Mouse (Mus musculus) hindbrain, embryonic 10.5 days (tissue): ENCODE data around the gene Tmem91. TPM values are rescaled to one million over a fixed set of nuclear protein-coding genes. Genes with fewer than 3 reads are reported as not detected.

ENCODE experiments used
- DNase-seq: peaks from one replicate; pipeline ENCODE4 v3.0.0-alpha.2; 2017; ENCODE audit warnings: low spot score
- H3K27ac ChIP-seq: fragments of 300-500 bp; sonication (generic); 2 replicates; pipeline ENCODE4 v1.5.1; 2016; ENCODE audit warnings: mild to moderate bottlenecking, moderate library complexity
- H3K27me3 ChIP-seq: fragments of 300-500 bp; sonication (generic); 2 replicates; pipeline ENCODE4 v1.6.1; 2016; ENCODE audit warnings: mild to moderate bottlenecking; ENCODE audit not compliant: poor library complexity, insufficient read depth, severe bottlenecking
- H3K36me3 ChIP-seq: fragments of 300-500 bp; sonication (generic); 2 replicates; pipeline ENCODE4 v1.6.1; 2016; ENCODE audit warnings: mild to moderate bottlenecking, moderate library complexity
- H3K4me1 ChIP-seq: fragments of 300-500 bp; sonication (generic); replicated peaks from 2 replicates; pipeline ENCODE4 v1.6.1; 2016; ENCODE audit warnings: mild to moderate bottlenecking
- H3K4me3 ChIP-seq: fragments of 300-500 bp; sonication (generic); 2 replicates; pipeline ENCODE4 v1.5.1; 2016; ENCODE audit warnings: mild to moderate bottlenecking, moderate library complexity
- H3K9me3 ChIP-seq: fragments of 300-500 bp; sonication (generic); 2 replicates; pipeline ENCODE4 v1.6.1; 2016; ENCODE audit warnings: mild to moderate bottlenecking, moderate library complexity
- WGBS: fragments of 180-500 bp; shearing (Covaris S2); methylation state at CpG from one replicate; pipeline ENCODE4 v1.1.7; 2016; 5-methylcytosine and 5-hydroxymethylcytosine counted together
- polyA plus RNA-seq: library from polyadenylated mRNA; unstranded; fragments of >200 nt; fragmentation: Nextera tagmentation; extraction: Ambion mirVana; gene quantifications from 2 replicates; pipeline ENCODE4 v1.2.1, GENCODE M21; 2016

The Tmem91 gene
- polyA plus RNA-seq, 1 experiment from 2014 or later: 3.2 TPM

DNA sequence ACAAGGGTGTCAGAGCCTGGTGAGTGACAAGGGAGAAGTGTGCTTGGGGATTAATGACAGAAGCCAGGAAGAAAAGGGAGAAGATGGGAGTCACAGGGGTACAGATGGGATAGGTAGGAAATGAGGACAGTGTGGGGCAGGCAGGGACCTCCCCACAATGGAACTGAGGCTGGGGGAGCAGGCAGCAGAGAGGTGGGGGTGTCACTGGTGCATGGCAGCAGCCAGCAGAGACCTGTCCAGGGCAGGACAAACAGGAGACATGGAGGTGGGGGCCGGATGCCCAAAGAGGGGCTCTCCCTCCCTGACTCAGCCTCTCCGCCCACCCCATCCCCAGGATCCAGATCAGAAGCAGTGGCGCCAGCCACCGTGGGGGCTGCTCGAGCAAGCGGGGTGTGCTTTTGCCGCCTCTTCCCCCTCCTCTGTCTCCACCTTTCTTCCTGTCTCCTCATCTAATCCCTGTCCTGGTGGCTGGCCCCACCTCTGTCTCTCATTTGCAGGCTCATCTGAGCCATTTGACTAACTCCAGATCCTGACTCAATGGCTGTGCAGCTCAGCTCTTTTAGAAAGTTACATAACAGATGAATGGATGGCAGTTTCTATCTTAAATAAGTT is 35.7 kb upstream of the Tmem91 start:
- DNase-seq: no peak
- peak overlapping the region; percentile 18 for H3K4me3 ChIP-seq
- peak overlapping the region; percentile 79 for H3K27ac ChIP-seq
- peaks cover 50% of the 10 kb centered on the region for H3K4me1 ChIP-seq
- WGBS: 20% methylated on average over 7 of the region's 7 CpGs
- H3K9me3 ChIP-seq: 0 out of 2 replicates have a peak, but pooled peaks cover under 1% of the 10 kb centered on the region
- H3K36me3 ChIP-seq: peaks cover 42% of the 10 kb centered on the region
- H3K27me3 ChIP-seq: peaks cover 4% of the 10 kb centered on the region; the same call in 1 of the 2 replicates

DNA sequence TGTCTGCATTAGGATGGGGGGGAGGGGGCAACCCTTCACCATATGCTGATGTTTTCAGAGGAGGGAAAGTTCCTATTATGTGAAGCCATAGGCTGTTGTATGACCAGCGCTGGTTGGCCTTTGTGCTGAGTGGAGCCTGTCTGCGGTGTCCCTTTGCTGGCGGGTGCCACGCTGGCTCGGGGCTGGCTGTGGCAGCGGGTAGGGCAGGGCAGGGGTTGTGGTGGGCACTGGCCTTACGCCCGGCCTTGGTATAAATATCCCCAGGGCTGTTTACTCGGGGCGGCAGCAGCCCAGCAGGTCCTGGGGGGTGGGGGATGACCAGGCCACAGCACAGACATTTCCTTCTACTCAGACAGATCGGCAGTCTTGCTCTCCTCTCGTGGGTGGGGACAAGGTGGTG is 35.0 kb upstream of the Tmem91 start:
- DNase-seq: no peak
- Histone ChIP-seq H3K9me3 (no peaks in the 10 kb centered on the region), H3K27me3 (peaks cover 11% of the 10 kb centered on the region; the same call in 1 of the 2 replicates), H3K4me1 (peaks cover 52% of the 10 kb centered on the region), H3K4me3 (peak overlapping the region; percentile 18; the same call in 1 of the 2 replicates), H3K36me3 (peaks cover 35% of the 10 kb centered on the region), H3K27ac (peak overlapping the region; percentile 79)
- 21% methylated on average over 12 of the region's 12 CpGs for WGBS

DNA sequence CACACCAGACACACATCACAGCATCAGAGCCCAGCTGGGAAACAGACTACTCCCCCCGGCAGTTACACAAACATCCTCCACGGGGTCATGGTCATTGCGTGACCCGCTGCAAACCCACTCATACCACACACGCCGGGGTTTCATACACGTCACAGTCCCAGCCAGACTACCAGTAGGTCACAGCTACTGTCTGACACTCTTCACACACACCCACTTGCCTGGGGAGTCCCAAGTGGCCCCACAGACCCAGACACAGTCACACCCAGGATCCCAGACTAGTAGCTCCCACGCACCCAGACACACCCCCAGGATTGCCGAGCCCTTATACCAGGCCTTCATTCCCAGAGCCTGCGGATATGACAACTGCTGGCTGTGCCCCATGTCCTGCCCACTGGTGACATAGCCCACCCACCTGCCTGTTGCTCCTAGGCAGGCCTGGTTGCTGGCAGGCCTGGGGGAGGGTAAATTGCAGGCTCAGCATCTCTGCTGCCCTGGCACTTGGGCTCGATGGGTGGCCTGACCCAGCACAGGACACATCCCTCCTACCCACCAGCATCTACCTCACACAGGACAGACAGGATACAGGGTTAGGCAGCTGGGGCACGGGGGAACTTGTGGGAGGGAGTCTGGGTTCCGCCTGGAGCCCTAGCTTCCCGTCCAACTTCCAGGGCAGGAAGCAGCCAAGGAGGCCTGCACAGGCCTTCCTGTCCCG is 32.8 kb upstream of the Tmem91 start:
- no peaks in the 10 kb centered on the region for H3K9me3 ChIP-seq
- H3K4me1 ChIP-seq: peaks cover 67% of the 10 kb centered on the region
- H3K36me3 ChIP-seq: peaks cover 13% of the 10 kb centered on the region
- 0 out of 2 replicates have a peak overlapping the region, but pooled peaks have one; percentile 0 for H3K27ac ChIP-seq
- WGBS: 61% methylated on average over 15 of the region's 15 CpGs
- no peak for DNase-seq
- no peak overlapping the region for H3K4me3 ChIP-seq
- H3K27me3 ChIP-seq: peaks cover 25% of the 10 kb centered on the region

DNA sequence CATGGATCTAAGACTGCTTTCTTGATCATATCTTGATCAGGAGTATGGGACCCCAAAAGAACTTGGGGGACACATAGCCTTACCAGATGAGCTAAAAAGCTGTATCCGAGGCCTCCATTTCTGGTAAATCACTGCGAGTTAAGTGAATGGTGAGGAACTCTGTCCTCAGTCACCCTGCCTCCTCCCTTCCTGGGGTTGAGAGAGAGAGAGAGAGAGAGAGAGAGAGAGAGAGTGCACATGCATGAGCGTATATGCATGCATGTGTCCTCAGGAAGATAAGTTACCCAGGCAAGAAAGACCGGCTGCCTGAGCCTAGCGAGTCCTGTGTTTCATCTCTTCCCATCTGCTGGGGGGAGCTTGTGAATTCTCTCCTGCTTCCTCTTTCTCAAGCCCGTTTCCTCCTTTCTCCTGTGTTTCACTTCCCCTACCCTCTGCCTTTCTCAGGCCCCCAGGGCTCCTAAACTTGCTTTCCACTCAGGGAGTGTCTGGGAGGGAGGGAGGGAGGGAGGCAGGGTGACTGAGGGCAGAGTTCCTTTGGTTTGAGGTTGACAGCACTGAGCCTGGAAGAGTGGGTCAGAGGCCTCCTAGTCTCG is 31.7 kb upstream of the Tmem91 start:
- Histone ChIP-seq H3K4me1 (peaks cover 56% of the 10 kb centered on the region), H3K27ac (peak overlapping the region; percentile 24; the same call in 1 of the 2 replicates), H3K27me3 (peaks cover 25% of the 10 kb centered on the region), H3K9me3 (peaks cover 5% of the 10 kb centered on the region), H3K4me3 (no peak overlapping the region), H3K36me3 (peaks cover 2% of the 10 kb centered on the region; the same call in 1 of the 2 replicates)
- DNase-seq: no peak
- 62% methylated on average over 7 of the region's 7 CpGs for WGBS

DNA sequence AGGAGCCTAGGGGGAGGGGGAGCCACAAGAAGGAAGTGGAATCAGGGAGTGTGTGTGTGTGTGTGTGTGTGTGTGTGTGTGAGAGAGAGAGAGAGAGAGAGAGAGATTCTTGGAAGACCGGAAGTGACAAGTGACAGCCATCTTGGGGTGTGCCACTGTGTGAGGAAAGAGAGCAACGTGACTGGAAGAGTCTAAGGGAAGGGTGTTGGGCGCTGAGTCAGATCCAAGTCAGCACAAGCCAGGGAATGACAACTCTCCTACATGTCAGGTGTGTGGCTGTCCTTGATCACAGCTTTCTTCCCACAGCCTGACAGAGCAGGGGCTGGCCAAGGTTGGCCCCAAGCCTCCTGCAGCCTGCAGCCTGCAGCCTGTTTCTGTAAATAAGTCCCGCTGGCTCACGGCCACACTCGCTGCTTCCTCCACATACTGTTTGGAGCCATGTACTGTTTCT is 30.9 kb upstream of the Tmem91 start:
- Histone ChIP-seq H3K9me3 (peaks cover 10% of the 10 kb centered on the region), H3K4me1 (peaks cover 48% of the 10 kb centered on the region), H3K4me3 (no peak overlapping the region), H3K27ac (no peak overlapping the region), H3K27me3 (peaks cover 25% of the 10 kb centered on the region), H3K36me3 (no peaks in the 10 kb centered on the region)
- 67% methylated on average over 6 of the region's 6 CpGs for WGBS
- no peak for DNase-seq

DNA sequence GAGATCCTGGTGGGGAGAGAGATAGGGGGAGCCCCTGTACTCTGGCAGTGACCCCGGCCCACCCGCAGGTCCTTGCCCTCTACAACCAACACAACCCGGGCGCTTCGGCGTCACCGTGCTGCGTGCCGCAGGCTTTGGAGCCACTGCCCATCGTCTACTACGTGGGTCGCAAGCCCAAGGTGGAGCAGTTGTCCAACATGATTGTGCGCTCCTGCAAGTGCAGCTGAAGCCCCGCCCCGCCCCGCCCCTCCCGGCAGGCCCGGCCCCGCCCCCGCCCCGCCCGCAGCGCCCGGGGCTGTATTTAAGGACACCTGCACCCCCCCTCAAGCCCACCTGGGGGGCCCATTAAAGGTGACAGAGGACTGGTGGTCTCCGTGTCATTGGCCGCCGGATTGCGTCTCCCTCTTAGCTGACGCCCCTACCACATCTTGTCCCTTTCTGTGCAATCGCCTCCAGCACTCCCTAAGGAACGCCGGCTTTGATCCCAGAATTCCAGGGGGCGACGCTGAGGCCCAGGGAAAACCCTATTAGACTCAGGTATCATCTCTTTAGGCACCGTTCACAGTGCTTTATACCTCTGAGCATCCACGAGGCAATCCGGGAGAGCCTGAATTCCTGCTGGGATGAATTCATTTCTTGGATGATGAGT is 29.9 kb upstream of the Tmem91 start:
- Histone ChIP-seq H3K4me1 (peaks cover 38% of the 10 kb centered on the region), H3K27ac (peak overlapping the region; percentile 14; the same call in 1 of the 2 replicates), H3K36me3 (no peaks in the 10 kb centered on the region), H3K9me3 (peaks cover 15% of the 10 kb centered on the region), H3K4me3 (peak overlapping the region; percentile 55), H3K27me3 (peaks cover 25% of the 10 kb centered on the region)
- WGBS: 3% methylated on average over 37 of the region's 37 CpGs
- DNase-seq: no peak

DNA sequence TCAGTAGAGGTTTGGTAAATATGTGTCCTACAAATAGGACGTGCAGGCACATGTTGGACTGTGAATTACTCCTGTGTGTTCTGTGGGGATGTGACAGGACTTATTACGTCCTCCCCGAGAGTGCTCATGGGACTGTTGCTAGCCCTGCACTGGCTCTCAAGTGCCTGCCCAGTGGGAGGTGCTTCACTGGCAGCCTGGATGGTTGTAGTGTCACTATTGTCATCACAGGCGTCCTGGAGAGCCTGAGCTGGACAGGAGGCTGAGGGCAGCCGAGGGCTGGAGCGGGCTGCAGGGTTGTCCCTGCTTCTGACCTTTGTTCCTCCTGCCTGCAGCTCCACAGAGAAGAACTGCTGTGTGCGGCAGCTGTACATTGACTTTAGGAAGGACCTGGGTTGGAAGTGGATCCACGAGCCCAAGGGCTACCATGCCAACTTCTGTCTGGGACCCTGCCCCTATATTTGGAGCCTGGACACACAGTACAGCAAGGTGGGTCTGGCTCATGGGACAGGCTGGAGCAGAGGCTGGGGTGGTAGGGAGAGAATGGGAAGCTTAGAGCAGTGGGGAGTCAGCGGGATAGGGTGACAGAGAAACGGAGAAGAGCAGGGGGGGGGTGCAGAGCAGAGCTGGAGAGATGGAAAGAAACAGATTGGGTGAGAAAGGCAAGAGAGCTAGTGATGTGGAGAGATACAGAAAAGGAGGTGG is 29.0 kb upstream of the Tmem91 start:
- 0 out of 2 replicates have a peak overlapping the region, but pooled peaks have one; percentile 23 for H3K27ac ChIP-seq
- 18% methylated on average over 10 of the region's 10 CpGs for WGBS
- peak overlapping the region; percentile 55 for H3K4me3 ChIP-seq

DNA sequence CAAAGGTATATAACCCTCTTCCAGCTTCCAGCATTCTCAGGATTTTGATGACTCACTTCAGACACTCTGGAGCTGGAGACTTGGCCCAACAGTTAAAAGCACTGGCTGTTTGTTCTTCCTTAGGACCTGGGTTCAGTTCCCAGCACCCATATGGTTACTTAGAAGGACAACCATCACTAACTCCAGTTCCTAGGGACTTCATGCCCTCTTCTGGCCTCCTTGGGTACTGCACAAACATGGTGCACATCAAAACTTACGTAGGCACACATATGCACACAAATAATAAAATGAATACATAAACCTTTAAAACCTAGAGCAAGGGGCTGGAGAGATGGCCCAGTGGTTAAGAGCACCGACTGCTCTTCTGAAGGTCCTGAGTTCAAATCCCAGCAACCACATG is 27.4 kb upstream of the Tmem91 start:
- Histone ChIP-seq H3K9me3 (peaks cover 15% of the 10 kb centered on the region), H3K27me3 (peaks cover 25% of the 10 kb centered on the region), H3K4me3 (no peak overlapping the region), H3K4me1 (peaks cover 24% of the 10 kb centered on the region), H3K36me3 (no peaks in the 10 kb centered on the region), H3K27ac (no peak overlapping the region)
- DNase-seq: no peak
- WGBS: 98% methylated on average over 2 of the region's 2 CpGs

More for the DNA sequence above, 29.0 kb upstream of the Tmem91 start:
- Histone ChIP-seq H3K4me1 (peaks cover 35% of the 10 kb centered on the region), H3K36me3 (no peaks in the 10 kb centered on the region), H3K9me3 (peaks cover 15% of the 10 kb centered on the region), H3K27me3 (peaks cover 25% of the 10 kb centered on the region)
- DNase-seq: no peak

DNA sequence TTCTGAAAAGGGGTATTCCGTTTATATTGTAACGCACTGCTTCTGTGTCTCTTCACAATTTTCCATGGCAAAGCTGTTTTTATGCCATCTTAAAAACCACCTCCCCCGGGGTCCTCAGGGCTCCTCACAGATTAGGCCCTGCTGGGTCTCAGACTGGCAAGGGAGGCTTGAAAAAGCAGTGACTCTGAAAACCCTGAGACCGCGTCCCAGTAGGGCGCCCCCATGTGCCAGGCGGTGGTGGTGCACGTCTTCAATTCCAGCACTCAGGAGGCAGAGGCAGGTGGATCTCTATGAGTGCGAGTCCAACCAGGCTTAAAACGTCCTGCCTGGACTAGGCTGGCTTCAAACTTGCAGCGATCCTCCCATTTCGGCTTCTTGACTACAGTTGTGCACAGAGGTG is 25.8 kb upstream of the Tmem91 start:
- H3K4me3 ChIP-seq: no peak overlapping the region
- no peaks in the 10 kb centered on the region for H3K36me3 ChIP-seq
- DNase-seq: no peak
- H3K9me3 ChIP-seq: peaks cover 15% of the 10 kb centered on the region
- peaks cover 18% of the 10 kb centered on the region for H3K4me1 ChIP-seq
- WGBS: 74% methylated on average over 12 of the region's 12 CpGs
- H3K27ac ChIP-seq: no peak overlapping the region
- peaks cover 21% of the 10 kb centered on the region for H3K27me3 ChIP-seq

DNA sequence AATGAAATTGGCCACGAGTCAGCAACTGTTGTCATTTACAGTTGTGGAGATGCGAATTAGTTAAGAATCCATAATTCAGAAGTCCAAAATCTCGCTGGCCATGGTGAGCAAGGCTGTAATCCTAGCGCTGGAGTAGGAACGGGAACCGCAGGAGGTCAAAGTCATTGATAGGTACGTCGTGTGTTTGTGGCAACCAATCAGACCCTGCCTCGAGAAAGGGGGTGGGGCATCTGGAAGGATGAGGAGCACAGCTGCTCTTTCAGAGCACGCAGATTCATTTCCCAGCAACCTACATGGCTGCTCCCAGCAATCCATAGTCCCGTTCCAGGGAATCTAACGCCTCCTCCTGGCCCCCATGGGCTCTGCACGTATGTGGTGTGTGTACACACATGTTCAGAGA is 24.9 kb upstream of the Tmem91 start:
- no peak overlapping the region for H3K4me3 ChIP-seq
- peaks cover 15% of the 10 kb centered on the region for H3K4me1 ChIP-seq
- H3K36me3 ChIP-seq: no peaks in the 10 kb centered on the region
- H3K9me3 ChIP-seq: peaks cover 15% of the 10 kb centered on the region
- peaks cover 13% of the 10 kb centered on the region for H3K27me3 ChIP-seq
- no peak overlapping the region for H3K27ac ChIP-seq
- WGBS: 53% methylated on average over 13 of the region's 13 CpGs
- DNase-seq: no peak

DNA sequence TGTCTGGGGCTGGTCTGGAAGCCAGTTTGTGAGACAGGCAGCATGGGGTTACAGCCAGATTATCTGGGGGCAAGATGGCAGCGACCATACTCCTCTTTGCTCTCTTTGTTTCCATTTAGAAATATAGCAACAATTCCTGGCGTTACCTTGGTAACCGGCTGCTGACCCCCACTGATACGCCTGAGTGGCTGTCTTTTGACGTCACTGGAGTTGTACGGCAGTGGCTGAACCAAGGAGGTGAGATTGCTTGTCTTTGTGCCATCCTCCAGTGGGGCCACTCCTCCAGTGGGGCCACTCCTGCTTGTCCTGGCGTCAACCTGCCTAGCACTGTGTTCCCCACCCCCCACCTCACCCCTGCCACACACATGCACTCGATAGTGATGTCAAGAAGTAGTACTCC is 19.1 kb upstream of the Tmem91 start:
- H3K9me3 ChIP-seq: peaks cover 3% of the 10 kb centered on the region; the same call in 1 of the 2 replicates
- no peaks in the 10 kb centered on the region for H3K36me3 ChIP-seq
- peaks cover 11% of the 10 kb centered on the region for H3K4me1 ChIP-seq
- peaks cover 30% of the 10 kb centered on the region for H3K27me3 ChIP-seq
- no peak overlapping the region for H3K27ac ChIP-seq
- no peak overlapping the region for H3K4me3 ChIP-seq
- WGBS: 55% methylated on average over 8 of the region's 8 CpGs
- DNase-seq: no peak

DNA sequence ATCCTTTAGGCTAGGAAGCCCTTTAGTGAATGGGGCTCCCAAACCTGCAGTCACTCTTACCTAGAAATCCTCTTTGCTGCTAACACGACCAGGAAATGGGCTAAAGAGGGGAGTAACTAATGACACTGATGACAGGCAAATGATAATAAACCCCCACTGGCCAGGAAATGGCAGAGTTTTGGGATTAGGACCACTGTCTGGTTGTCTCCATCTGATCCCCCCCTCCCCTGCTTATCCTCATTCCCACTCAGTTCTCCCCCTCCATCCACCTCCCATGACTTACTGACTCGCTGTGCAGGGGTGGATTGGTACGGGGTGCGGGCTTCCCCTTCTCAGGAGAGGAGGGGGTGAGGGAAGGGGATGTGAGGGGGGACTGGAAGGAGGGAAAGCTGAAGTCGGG is 15.1 kb upstream of the Tmem91 start:
- Histone ChIP-seq H3K27ac (no peak overlapping the region), H3K9me3 (peaks cover 3% of the 10 kb centered on the region; the same call in 1 of the 2 replicates), H3K4me1 (peaks cover 50% of the 10 kb centered on the region), H3K4me3 (peak overlapping the region; percentile 66), H3K27me3 (peaks cover 71% of the 10 kb centered on the region), H3K36me3 (peaks cover 6% of the 10 kb centered on the region; the same call in 1 of the 2 replicates)
- no peak for DNase-seq
- 39% methylated on average over 5 of the region's 5 CpGs for WGBS
